Mouse (Mus musculus) stomach, postnatal 0 days (tissue): ENCODE measurements around the gene Ccl28.

Experiments
- CTCF ChIP-seq: IDR thresholded peaks from 2 replicates; pipeline ENCODE4 v1.5.1; 2016; ENCODE audit warnings: antibody characterized with exemption, low read depth, mild to moderate bottlenecking, moderate library complexity
- EP300 ChIP-seq: optimal IDR thresholded peaks from 2 replicates; pipeline ENCODE3; 2016; ENCODE audit warnings: antibody characterized with exemption

GRCm38 (mm10) chr13:119631482-119632155 is 8.0 kb downstream of the Ccl28 start:
- TF ChIP-seq CTCF (no peak), EP300 (no peak)
